Mouse (Mus musculus) liver, adult 2 months (tissue): ENCODE data around the gene Mpst.
A peak's percentile ranks its signal among the peaks of the same experiment; 100 is the strongest.

Experiments
- CTCF ChIP-seq: fragments of 200-500 bp; IDR thresholded peaks from 2 replicates; pipeline ENCODE4 v1.5.1; 2011; ENCODE audit warnings: low read depth, low read length, control low read depth
- POLR2A ChIP-seq: fragments of 200-500 bp; IDR thresholded peaks from 2 replicates; pipeline ENCODE4 v1.6.1; 2011; ENCODE audit warnings: low read length, control low read depth; ENCODE audit not compliant: insufficient read depth; ENCODE audit errors: extremely low read depth

GRCm38 (mm10) chr15:78431541-78432121 lies 25.4 kb downstream of the Mpst start:
- TF ChIP-seq POLR2A (0 out of 2 replicates have a peak, but pooled peaks have one; percentile 42), CTCF (0 out of 2 replicates have a peak, but pooled peaks have one; percentile 3)
